Mouse (Mus musculus): Measurements from ENCODE around the gene Tm7sf3.

- TF ChIP-seq GATA1 (IDR thresholded peaks at IDR 0.05; ENCODE audit: borderline replicate concordance, low read length): no peak
- no peak for TF ChIP-seq FLI1 (IDR thresholded peaks at IDR 0.05; ENCODE audit: low read length)
Measured at GRCm38 (mm10) chr6:146612736-146613135, 29.9 kb downstream of the Tm7sf3 start.

All from megakaryocyte, embryonic 14.5 days (primary cell).